Mouse (Mus musculus) bone marrow macrophage, adult 2 months (primary cell): ENCODE results near the gene Gcnt1.

Experiments used
- CTCF ChIP-seq: IDR thresholded peaks from 2 replicates; pipeline ENCODE4 v1.5.1; 2012; ENCODE audit warnings: low read depth, mild to moderate bottlenecking, low read length, moderate library complexity
- POLR2A ChIP-seq: IDR thresholded peaks from 2 replicates; pipeline ENCODE4 v1.6.1; 2012; ENCODE audit warnings: mild to moderate bottlenecking, low read depth, low read length, borderline replicate concordance

- TF ChIP-seq POLR2A (no peak), CTCF (no peak)
Observed at GRCm38 (mm10) chr19:17318733-17319132, 53.9 kb downstream of the Gcnt1 start.
